Mouse (Mus musculus): ENCODE measurements around the gene Slc26a10.

The Slc26a10 gene

GRCm38 (mm10) chr10:127197505-127198110, 17.2 kb upstream of the Slc26a10 start:
- WGBS = 61% methylated on average over 11 of the region's 11 CpGs

- WGBS = 74% methylated on average over 8 of the region's 8 CpGs
Measured at GRCm38 (mm10) chr10:127197104-127197503, 16.7 kb upstream of the Slc26a10 start.

GRCm38 (mm10) chr10:127196392-127196791, 15.9 kb upstream of the Slc26a10 start:
- WGBS = 3% methylated on average over 5 of the region's 5 CpGs

GRCm38 (mm10) chr10:127195328-127196129, 15.1 kb upstream of the Slc26a10 start, which contains the start of gene Dtx3:
Dtx3 (minus strand) TSS chr10:127195728.
- 1% methylated on average over 46 of the region's 47 CpGs for WGBS

- WGBS = 6% methylated on average over 22 of the region's 22 CpGs
Measured at GRCm38 (mm10) chr10:127194428-127195327, 14.2 kb upstream of the Slc26a10 start.

- 86% methylated on average over 9 of the region's 9 CpGs for WGBS
Measured at GRCm38 (mm10) chr10:127193011-127193410, 12.6 kb upstream of the Slc26a10 start.

GRCm38 (mm10) chr10:127192057-127192328, 11.5 kb upstream of the Slc26a10 start:
- 77% methylated on average over 1 of the region's 1 CpGs for WGBS

- 67% methylated on average over 19 of the region's 19 CpGs for WGBS
Measured at GRCm38 (mm10) chr10:127191191-127192056, 11.0 kb upstream of the Slc26a10 start.

- WGBS = 48% methylated on average over 14 of the region's 14 CpGs
Measured at GRCm38 (mm10) chr10:127190398-127191190, 10.1 kb upstream of the Slc26a10 start.

GRCm38 (mm10) chr10:127189651-127190381, 9.4 kb upstream of the Slc26a10 start, which contains the start of gene Arhgef25:
Arhgef25 (minus strand) TSS chr10:127190083.
- WGBS = 10% methylated on average over 35 of the region's 35 CpGs

- WGBS = 3% methylated on average over 26 of the region's 26 CpGs
Measured at GRCm38 (mm10) chr10:127189116-127189650, 8.7 kb upstream of the Slc26a10 start.

GRCm38 (mm10) chr10:127188465-127189115, 8.1 kb upstream of the Slc26a10 start:
- under 1% methylated on average over 46 of the region's 46 CpGs for WGBS

GRCm38 (mm10) chr10:127188079-127188453, 7.6 kb upstream of the Slc26a10 start:
- WGBS = 2% methylated on average over 20 of the region's 21 CpGs

- WGBS = 45% methylated on average over 10 of the region's 10 CpGs
Measured at GRCm38 (mm10) chr10:127187371-127188078, 7.1 kb upstream of the Slc26a10 start.

GRCm38 (mm10) chr10:127186451-127186850, 6.0 kb upstream of the Slc26a10 start:
- WGBS = 83% methylated on average over 1 of the region's 1 CpGs

GRCm38 (mm10) chr10:127185506-127185905, 5.1 kb upstream of the Slc26a10 start:
- WGBS = 89% methylated on average over 15 of the region's 15 CpGs

GRCm38 (mm10) chr10:127185101-127185500, 4.7 kb upstream of the Slc26a10 start:
- WGBS = 63% methylated on average over 9 of the region's 9 CpGs

- 43% methylated on average over 20 of the region's 20 CpGs for WGBS
Measured at GRCm38 (mm10) chr10:127183759-127184158, 3.3 kb upstream of the Slc26a10 start.

Measured in cerebral cortex, adult 2 months (tissue).